Mouse (Mus musculus): ENCODE data around the gene H2afy2.

DNA sequence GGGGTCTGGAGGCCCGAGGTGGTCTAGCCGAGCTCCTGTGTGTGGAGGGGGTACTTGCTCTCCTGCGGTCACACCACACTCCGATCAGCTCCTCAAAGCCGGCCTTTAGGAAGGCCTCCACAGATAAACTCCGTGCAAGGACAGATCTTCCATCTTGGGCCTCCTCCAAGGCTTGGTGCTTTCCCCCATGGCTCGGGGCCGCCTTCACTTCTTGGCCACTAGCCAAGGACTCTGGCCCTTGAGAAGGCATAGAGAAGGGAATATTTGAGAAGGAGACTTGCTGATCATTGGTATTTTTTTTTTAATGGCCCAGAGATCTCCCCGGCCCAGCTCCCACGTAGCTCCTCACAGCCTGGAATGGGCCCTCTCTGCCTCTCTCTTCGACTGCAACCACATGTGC, 48.8 kb upstream of the H2afy2 start:
- TF ChIP-seq CTCF (IDR thresholded peaks at IDR 0.05; ENCODE audit: low read depth) (no peak), EP300 (IDR thresholded peaks at IDR 0.05; ENCODE audit: low read depth) (no peak)
